Mouse (Mus musculus) urinary bladder, postnatal 4 days (tissue): ENCODE data around the gene Men1.
A peak's percentile ranks its signal among the peaks of the same experiment; 100 is the strongest.

Experiments
- DNase-seq, 2 experiments: peaks; one replicate each; pipeline ENCODE4 v3.0.0; 2021 to 2022; ENCODE audit warnings: low spot score in 2 of 2

Men1 gene

DNA sequence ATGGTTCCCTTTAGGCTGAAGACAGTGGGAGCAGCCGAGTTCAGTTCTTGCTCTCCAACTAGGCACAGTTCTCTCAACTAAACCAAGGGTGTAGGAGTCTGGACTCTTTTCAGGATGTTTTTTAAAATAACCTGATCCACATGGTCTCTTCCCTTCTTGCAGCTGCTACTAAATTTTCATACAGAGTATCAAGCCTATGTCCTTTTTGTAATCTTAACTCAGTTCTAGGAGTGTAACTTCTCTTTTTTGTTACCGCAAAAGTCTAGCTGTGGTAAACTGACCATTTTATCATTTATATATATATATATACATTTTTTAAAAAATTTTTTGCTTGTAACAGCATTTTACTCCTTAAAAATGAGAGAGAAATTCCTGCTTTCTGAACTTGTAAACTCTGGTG, 35.4 kb downstream of the Men1 start:
- DNase-seq: no peak

DNA sequence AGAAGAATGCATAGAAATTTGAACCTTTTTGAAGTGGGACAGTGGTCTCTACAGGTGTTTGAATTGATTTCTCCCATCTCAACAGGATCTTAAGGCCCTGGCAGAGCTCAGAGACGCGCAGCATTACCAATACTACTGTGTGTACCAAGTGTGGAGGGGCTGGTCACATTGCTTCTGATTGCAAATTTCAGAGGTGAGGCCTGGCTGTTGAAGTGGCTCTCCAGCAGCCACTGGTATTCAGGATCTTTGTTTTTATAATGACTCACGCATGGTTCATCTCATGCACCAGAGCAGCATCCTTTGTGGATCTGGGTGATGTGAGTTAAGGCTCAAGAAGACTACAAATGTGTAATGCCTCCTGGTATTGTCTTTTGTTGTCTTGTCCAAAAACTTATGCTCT, 37.7 kb downstream of the Men1 start:
- no peak for DNase-seq

DNA sequence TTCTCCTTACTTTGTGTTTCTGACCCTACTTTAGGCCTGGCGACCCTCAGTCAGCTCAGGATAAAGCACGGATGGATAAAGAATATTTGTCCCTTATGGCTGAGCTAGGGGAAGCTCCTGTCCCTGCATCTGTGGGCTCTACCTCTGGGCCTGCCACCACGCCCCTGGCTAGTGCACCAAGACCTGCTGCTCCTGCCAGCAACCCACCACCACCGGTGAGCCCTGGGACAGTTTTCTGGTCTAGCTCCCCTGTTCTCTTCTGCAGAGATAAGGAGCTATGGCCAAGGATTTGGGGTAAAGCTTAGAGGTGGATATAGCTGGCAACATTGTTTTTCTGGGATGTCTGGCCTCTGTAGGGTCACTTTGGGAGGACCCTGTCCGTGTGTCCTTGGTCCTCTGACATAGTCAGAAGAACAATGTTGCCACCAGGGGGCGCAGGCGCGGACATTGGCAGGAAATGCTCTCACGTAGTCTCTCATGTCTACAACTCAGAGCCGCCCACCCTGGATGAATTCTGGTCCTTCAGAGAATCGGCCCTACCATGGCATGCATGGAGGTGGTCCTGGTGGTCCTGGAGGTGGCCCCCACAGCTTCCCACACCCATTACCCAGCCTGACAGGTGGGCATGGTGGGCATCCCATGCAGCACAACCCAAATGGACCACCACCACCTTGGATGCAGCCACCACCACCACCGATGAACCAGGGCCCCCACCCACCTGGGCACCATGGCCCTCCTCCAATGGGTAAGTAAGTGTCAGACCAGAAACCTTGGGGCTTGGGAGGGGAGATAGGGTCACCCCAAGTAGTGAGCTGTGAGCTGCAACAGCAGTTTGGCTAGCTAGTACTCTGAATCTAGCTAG, 39.0 kb downstream of the Men1 start:
- DNase-seq: peak; percentile 68 to 89

DNA sequence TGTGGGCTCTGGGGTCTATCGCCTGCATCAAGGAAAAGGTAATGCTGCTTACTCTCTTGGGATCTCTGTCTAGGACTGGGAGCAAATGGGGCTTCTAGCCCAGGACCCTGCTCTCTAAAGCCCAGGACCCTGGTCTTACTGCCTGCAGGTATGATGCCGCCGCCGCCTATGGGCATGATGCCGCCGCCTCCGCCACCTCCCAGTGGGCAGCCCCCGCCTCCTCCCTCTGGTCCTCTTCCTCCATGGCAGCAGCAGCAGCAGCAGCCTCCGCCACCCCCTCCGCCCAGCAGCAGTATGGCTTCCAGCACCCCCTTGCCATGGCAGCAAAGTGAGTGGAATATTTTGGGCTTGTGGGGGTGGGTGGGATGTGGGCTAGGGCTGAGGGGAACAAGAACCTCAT, 39.8 kb downstream of the Men1 start:
- no peak for DNase-seq

DNA sequence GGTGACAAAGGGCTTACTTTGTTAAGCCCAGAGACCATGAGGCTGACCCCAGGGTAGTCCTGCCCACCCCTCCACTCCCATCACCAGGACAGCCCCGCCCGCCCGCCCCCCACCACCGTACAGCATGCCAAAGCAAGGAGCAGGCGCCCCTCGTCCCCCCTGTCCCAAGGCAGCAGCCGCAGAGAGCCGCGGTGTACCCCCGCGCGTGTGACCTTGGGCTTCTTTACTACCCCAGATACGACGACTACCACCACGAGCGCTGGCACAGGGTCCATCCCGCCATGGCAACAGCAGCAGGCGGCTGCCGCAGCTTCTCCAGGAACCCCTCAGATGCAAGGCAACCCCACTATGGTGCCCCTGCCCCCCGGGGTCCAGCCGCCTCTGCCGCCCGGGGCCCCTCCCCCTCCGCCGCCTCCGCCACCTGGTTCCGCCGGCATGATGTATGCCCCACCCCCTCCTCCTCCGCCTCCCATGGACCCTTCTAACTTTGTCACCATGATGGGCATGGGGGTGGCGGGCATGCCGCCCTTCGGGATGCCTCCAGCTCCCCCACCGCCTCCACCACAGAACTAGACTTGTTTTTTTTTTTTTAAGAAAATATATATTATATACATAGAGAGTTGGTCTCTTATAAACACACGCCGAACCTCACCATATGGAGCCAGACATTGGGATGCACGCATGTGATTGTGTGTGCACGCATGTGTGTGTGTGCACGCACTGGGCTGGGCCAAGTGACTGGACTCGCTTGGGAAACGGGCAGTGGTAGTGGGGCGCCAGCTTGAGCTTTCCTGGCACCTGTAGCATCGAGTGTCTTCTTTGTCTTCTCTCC, 40.9 kb downstream of the Men1 start:
- DNase-seq: no peak

DNA sequence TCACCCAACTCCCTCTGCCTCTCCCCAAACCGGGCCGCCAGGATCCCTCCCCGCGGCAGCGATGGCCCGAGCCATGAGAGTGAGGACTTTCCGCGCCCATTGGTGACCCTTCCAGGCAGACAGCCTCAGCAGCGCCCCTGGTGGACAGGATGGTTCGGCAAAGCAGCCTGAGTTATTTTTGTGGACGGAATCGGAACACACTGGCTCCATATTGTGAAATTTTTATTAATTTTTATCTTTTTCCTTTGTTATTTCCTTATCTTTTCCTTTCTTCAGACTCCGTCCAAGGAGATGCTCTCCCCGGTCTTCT, 41.4 kb downstream of the Men1 start:
- no peak for DNase-seq

DNA sequence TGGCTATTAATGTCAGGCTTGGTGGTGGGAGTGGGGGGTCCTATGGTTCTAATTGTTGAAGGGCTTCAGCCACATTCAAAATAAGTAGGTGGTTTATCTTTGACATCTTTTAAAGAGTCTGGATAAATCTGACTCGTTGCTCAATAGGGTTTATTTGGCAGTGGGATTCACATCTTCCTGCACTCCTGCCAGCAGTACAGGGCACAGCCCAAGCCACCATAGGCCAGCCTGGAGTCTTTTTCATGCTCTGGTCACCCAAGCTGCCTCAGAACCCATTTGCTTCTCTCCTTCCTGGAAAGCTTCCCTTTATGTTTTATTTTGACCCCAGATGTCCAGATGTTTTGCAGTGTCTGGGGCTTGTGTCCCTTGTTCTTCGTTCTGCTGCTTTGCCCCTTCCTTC, 41.9 kb downstream of the Men1 start:
- no peak for DNase-seq

DNA sequence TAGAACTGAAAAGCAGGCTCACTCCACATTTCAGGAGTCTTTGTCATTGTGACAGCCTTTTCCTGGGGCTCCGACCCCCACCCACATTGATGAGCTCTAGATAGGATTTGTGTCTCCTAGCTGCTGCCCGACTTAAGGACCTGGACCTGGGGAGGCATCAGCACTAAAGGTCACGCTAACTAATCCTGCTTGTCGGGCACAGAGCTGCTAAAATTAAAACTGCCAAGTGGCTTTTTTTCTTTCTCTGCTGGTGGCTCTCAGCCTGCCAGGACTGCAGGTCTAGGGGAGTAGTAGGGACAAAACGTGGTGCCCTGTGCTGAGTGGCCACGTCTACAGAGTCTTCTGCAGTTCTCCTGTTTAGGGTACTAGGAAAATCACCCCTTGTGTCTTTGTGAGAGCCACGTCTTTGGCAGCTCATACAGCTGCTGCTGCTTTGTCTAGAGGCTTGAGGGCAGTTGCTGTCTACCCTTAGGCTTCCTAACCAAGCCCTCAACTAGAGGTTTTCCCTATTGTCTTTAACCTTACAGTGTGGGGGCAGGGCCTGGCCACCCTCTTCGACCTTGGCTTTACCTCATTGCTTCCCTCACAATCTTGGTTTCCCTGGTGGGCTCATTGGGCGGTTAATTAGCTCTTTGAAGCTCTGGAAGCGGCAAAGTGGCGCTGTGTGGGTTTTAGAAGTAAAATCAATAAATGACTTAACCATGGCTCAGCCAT, 42.7 kb downstream of the Men1 start:
- no peak for DNase-seq

DNA sequence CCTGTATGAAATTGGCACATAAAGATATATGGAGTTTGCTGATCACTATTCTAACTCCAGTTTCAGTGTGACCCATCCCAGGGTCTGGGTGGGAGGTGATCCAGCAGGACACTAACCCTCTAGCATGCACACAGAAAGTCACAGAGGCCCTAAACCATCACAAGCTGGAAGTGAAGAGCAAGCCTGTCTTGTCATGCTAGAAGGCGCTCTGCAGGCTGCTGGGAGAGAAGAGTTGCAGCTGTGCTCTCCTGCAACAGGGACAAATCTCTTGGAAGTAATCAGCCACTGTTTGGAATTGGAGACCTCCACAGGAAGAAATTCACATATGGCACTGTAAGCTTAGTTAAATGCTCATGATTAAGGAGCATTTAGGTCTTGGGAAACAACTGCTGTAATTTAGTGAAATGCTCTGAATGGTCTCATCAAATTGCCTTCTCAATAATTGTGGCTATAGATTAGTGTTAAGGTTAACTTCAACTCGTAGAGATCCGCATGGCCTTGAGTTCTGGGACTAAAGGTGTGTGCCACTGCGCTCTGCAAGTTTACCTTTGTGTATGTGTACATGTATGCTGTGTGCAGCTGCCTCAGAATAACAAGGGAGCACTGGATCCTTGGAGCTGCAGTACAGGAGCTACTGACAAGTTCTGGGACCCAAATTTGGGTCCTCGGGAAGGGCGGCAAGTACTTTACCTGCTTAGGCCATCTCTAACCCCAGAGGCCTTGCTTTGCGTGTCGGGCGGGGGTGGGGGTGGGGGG, 45.8 kb downstream of the Men1 start:
- no peak for DNase-seq

DNA sequence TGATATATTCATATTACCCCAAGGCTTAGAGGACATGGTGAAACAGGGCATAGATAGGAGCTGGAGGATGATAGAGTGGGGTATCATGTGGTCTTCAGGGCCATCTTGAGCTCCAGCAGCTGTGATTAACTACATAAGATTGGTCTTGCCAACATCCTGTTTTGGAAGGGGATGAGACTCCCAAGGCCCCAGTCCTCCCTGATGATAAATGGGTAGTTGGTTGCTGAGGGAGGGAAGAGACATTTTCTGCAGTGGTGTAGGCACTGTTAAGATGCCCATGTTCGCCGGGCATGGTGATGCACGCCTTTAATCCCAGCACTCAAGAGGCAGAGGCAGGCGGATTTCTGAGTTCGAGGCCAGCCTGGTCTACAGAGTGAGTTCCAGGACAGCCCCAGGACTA, 46.5 kb downstream of the Men1 start:
- no peak for DNase-seq

DNA sequence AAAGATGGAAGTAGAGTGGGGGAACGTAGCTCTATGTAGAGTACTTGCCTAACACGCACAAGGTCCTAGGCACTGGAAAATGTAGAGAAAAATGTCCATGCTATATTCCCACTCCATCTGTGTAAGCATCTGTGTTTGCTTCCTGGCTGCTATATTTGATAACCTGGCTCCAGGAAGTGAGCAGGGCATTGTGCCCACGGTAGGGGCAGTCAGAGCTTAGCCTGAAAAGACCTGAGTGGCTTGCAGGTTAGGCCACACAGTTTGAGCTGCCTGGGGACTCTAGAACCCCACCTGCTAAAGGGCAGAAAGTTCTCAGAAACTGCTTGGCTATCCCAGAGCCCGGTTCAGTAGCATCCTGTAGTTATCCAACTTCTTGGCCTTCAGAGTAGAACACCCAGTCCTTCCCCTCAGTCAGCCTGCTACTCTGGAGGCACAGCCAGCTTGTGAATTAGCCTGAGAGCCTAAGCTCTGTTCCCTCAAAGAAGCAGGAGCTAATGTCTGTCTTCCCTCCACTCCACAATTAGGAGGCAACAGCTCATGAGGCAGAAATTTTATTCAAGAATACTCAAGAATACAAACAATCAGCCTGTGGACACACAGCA, 47.6 kb downstream of the Men1 start:
- no peak for DNase-seq

DNA sequence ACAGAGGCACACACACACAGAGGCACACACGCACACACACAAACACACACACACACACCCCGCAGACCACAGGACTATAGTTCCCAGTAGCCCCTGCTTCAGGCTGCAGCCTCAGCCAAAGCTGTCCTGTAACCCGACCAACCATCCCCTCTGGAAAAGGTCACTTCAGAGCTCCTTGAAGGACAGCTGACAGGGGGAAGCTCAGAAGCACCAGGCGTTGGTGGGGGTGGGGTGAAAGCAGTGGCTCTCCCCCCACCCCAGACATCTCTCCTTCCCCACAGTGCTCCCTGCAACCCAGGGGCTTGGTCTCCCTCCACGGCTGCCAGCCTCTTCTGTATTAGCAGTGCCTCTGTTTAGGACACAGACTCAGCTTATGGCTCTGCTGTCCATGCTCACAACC, 48.7 kb downstream of the Men1 start:
- no peak for DNase-seq

DNA sequence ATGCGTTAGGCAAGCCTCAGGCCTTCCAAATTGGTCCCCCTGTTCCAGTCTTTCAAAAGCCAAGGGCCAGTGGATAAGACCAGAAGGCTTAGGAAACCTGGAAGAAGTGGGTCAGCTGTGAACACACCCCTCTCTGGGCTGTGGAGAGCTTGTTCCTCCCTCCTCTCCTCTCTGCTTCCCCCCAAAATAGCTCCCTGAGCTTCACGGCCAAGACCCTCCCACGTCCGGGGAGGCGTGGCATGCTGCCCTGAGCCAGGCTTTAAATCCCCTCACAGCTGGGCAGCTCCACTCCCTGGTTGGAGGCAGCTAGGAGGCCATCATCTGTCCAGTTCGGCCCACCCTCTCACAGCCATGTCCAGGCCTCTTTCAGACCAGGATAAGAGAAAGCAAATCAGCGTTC, 49.3 kb downstream of the Men1 start, which contains the start of gene Pygm:
Gene Pygm, plus strand, starts transcription at position 272 of the 400 bp plus-strand sequence.
- DNase-seq: peak; percentile 79 to 85

DNA sequence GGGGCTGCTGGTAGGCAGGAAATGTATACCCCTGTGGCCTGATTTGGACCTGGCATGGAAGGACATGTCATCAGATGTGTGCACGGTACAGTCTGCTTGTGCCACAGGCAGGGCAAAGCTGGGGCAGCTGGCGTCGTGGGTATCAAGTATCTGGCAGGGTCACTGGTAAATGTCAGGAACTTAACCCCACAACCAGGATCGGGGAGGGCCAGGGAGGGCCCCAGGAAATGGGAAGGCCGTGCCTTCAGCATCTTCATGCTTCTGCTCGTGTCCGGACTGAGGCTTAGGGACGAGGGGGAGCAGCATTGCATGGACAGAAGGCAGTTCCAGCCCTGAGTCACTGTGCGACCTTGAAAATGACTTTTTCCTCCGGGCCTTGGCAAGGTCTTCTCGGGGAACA, 50.2 kb downstream of the Men1 start:
- no peak for DNase-seq

DNA sequence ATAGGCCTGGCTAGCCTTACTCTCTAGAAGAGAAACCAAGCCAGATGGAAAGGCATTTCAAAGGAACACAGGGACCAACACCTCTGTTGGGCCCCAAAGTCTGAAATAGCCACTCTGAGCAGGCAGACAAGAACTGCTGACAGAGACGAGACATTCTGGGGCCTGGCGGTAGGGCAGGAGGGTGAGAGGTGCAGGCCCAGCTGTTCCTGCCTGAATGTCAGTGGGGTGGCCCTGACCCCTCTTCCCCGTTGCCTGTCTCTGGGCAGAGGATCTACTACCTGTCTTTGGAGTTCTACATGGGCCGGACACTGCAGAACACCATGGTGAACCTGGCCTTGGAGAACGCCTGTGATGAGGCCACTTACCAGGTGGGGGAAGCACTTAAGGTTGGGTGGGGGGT, 50.6 kb downstream of the Men1 start:
- DNase-seq: no peak

DNA sequence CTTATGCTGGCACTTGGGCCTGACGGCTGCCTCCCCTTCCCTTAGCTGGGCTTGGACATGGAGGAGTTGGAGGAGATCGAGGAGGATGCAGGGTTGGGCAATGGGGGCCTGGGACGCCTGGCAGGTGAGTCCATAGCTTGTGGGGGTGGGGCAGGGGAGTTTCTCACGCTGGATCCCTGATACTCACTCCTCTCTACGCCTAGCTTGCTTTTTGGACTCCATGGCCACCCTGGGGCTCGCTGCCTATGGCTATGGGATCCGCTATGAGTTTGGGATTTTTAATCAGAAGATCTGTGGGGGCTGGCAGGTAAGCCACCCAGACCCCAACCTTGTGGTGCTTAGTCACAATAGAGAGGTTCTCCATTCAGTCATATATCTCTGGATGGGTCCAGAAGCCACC, 51.0 kb downstream of the Men1 start:
- DNase-seq: no peak

DNA sequence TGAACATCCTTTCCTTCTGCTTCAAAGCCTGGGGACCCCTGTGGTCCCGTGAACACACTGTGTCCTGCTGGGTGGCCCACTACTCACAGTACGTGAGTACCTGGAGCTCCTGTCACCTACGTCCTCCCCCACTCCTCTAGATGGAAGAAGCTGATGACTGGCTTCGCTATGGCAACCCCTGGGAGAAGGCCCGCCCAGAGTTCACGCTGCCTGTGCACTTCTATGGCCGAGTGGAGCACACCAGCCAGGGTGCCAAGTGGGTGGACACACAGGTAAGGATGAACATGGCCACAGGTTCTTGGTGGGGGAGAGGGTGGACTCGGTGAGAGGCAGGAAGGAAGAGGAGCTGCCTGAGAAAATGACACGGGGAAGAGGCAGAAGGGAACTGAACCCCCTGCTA, 51.5 kb downstream of the Men1 start:
- DNase-seq: no peak

DNA sequence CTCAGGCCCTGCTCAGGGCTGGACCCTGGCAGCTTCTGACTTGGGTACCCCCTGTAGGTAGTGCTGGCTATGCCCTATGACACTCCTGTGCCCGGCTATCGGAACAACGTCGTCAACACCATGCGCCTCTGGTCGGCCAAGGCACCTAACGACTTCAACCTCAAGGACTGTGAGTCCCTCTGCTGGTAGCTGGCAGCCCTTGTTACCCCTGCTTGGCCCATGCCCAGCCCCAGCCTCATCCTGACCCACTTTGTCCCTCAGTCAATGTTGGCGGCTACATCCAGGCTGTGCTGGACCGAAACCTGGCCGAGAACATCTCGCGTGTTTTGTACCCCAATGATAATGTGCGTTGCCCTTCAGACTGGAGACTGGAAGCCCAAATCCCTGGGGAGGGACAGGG, 53.2 kb downstream of the Men1 start:
- no peak for DNase-seq

DNA sequence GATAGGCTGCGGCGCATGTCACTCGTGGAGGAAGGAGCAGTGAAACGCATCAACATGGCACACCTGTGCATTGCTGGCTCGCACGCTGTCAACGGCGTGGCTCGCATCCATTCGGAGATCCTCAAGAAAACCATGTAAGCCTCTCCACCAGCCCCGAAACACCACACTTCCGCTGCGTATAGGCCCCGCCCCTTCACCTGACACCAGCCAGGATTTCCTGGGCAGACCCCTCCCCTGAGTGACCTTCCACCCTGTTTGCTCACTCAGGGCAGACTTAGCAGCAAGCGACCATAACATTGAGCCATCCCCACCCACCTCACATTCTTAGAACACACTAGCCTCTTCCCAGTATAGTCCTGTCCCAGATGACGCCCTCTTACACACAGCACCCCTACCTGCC, 55.0 kb downstream of the Men1 start:
- no peak for DNase-seq

DNA sequence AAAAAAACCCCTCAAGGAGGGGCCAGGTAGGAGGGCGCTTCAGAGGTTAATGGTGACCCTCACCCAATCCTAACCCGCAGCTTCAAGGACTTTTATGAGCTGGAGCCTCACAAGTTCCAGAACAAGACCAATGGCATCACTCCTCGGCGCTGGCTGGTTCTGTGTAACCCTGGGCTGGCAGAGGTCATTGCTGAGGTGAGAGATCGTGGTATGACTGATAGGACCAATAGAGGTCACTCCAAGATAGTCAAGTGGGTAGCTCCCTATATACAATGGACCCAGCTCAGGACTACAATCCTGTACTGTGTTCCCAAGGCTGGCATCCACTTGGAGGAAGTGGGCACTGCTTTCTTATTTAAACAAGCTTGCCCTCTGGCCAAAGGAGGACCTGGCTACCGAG, 55.5 kb downstream of the Men1 start:
- DNase-seq: no peak
